Mouse (Mus musculus): ENCODE data around the gene Nova1.

Gene Nova1

DNA sequence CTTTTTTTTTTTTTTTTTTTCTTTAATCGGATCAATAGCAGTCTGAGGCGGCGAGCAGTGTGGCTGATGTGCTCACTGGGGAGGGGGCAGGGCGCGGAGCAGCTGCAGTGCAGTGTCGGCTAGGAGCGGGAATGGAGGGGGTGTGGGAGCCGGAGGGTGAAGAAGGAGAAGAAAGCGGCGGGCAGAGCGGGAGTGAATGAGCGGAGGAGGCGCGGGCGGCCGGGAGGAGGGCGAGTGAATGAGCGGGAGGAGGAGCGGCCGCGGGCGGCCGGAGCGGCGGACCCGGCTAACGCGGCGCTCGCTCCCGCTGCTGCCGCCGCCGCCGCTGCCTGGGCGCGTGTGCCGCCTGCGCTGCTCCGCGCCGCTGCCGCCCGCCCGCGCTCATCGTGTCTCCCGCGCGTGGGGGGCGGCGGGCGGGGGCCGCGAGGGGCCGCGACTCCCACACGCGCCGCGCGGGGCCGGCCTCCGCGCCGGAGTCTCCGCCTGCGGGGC, at the start of gene Nova1:
Nova1 (minus strand) TSS at position 74 of the 492 bp plus-strand sequence.
- peak; percentile 91 for DNase-seq

DNA sequence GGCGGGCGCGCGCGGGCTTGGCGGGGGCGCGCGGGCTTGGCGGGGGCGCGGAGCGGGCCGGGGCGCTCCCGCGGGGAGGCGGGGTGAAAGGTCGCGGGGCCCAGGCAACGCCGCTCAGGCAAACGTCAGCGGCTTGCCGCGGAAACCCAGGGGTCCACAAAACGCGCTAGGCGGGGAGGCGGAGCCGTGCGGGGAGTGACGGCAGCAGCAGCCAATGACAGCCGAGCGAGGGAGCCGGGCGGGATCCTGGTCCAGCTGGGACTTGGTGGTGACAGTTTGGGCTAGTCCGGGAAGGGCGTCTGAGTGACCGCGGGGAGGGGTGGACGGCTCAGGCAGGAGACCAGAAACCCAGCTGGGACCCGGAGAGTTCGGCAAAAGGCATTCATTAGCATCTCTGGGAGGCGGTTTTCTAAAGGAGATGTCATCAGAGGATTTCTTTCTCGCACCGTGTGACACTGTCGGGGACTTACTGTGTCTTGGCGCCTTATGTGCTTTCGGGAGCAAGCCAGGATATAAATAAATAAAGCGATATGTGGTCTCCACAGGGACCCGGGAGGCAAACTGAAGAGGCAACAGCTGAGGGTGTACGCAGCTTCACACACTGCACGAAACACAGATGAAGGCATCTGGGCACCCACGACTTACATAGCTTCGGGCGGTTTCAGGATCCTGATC, 756 bp upstream of the Nova1 start:
- DNase-seq = peak; percentile 98

DNA sequence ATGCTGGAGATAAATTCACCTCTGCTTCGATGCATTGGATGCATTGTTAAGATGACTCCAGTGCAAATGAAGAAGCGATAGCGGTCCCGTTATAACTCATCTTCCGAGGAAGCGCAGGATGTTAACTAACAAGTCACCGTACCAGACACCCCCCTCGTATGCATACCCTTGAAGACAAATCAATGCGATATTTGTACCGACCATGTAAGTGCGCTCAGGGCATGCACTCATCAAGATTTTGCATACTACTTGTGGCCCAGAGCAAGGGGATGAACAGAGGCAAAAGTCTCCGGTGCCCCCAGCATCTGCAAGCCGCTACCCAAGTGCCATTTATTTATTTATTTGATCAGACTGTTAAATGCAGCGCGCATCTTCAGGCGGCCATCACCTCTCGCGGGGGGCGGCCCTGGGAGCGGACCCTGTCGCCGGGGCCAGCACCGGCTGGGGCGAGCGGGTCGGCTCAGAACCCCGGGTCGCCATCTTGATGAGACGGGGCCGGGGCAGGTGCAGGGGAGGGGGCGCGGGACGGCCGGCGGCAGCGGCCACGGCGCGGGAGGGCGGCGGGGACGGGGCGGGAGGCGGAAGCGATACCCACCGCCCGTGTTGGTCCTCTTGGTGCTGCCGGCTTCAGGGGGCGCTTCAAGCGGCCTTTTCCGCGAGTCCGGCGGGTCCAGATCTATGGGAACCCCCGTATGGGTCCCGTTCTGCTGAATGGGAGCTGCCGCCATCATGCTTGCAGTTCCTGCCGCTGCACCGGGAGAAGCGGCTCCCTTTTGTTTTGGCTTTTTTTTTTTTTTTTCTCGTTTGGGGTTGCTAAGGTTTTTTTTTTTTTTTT, 491 bp downstream of the Nova1 start:
- peak; percentile 75 for DNase-seq

DNA sequence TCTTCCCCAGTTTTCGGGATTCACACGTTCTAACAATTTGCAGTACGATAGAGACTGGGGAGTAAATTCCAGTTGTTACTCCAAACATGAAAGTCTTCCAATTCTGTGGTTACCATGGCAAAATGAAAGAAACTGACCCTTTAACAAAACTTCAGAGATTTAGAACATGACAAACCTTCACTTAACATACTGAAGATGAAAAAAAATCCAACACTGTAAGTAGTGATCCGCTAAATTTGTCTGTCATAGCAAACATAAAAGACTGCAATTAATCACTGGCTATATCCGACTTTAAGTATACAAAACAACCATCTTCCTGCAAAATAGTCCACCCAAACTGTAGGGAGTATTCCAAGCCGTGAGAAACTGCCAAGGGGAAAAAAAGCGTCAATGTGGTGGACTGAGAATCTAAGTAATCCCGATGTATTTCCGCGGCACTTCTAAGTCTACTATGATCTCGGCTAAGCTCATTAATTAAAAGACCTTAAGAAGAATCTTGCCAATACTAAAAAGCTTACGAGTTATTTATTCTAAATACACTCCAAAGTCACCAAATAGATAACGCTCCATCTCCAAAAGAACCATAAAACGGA, 1.4 kb downstream of the Nova1 start:
- no peak for DNase-seq

DNA sequence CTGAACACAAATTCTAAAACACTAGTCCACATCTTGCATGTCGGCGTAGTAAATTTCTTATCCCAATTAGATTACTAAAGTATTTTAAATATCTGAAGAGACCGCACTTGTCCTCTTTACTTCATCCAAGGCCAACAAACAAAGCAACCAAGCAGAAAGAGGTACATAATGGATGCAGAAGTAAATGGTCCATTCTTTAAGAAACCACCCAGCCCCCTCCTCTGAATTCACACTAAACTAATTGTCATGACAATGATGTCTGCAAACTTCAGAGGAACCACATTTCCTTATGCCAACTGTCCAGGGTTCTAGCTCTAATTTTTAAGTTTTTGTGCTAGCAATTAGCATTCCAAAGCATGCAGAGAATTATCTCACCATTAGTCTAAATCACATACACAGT, 2.4 kb downstream of the Nova1 start:
- DNase-seq = no peak

DNA sequence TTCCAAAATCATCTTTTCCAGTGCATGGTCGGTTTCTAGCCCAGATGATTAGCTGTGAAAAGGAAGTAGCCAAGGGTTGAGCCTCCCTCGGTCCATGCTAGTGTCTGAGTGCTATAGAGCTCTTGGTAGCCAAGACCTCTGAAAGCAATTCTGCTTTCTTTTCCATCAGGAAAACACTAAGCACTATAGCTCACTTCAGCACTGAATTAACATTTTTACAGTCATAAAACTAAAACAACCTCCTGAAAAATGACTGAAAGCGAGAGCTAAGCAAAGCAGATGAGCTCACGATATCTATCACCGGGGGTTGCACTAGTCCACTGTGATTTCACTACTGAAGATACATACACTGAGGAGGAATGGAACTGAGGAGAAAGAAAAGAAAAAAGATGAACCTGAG, 3.0 kb downstream of the Nova1 start:
- no peak for DNase-seq

DNA sequence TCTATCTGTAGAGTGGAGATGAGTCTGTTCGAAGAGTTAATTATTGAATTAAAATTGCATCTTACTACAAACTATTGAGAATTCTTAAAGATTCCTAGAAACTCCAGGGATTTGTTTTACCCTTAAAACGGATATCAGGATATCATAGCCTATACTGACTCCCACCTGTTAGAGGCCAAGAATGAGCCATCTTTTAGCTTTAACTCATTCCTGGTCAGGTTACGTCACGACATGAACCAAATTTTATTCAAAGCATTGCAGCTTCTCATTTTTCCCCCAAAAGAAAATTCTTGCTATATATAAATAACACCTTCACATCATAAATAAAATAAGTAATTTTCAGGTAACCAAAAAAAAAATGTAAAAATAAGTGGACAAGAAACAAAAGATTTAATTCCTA, 3.9 kb downstream of the Nova1 start:
- no peak for DNase-seq

DNA sequence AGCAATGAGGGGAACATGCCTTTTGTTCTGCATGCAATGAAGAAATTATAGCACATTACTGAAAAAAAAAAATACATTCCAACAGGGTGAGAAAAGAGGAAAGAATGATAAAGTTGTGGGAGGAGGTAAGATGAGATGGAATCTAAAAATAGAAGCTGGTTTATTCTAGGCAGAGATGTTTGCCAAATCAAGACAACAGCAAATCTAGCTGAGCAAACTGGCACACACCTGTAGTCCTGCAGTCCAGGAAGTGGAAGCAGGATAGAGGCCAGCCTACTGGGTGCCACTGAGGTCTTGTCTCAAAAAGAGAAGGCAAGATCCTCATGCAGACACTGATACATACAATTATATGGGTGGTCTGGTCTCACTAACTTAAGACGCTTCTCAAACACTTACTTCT, 17.4 kb downstream of the Nova1 start:
- peak; percentile 37 for DNase-seq

DNA sequence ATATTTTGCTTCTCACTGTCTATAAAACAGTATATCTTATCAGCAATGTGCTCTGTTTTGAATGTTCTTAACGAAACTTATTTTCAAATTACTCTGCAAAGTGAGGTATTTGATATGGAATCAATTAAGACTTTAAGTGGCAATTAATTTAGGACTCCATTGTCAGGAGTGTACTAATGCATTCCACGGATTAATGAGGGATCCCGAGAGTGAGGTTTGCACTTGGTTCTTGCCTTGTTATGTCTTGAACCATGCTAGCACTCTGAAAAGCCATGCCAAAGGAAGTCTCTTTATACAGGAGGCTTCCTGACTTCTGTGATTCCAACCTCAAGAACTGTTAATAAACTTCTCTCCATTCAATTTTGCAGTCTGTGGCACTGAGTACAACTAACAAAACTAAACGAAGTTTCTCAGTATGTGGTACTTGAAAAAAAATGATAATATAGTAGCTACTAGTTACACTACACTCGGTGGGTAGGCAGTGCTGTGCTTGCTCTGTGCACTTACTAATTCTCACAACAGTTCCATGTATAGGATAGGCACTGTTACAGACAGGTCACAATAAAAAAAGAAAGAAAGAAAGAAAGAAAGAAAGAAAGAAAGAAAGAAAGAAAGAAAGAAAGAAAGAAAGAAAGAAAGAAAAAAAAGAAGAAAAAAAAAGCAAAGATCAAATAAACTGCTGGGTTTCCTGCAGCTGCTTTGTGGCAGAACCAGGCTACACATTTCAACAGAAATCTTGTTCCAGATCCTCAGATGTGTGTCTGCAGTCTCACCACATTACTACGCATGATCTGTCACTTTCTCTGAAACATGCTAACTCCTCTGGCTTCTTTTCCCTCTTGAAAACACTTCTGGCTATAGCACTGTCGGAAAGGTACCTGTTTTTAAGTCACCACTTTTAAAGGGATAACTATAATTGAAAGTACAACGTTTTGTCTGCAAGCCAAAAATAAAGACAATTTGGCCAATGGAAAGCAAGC, 36.1 kb downstream of the Nova1 start:
- no peak for DNase-seq

DNA sequence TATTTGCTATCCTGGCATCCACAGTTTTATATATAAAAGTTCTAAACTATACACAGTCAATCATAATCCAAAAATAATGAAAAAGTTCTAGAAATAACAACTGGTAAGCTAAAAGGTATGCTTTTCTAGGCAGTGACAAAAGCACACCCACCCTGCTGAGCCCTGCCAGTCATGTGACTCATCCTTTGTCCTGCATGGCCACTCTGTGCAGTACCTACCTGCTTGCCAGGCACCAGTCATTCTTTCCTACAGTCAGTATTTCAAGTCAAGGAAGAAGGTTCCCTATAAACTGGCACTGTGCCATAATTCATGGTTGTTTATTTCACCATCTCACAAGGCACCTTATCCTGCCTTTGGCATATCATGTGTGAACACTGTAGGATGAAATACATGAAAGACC, 37.2 kb downstream of the Nova1 start:
- DNase-seq = no peak

DNA sequence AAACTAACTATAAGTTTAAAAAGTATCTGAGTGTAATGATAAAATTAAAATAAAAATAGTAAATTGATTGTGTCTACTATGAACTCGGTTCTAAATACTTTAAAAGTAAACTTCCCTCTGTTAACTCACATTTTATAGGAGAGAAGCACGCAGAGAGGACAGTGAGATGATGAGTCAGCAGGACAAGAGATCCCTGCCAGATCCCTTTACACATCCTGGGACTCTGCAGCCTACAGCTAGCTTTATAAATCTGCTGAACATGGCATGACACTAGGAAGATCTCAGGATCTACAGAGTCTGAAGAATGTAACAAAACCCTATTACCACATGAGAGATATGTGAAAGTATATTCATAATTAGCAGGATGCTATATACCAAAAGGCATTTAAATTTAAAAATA, 37.7 kb downstream of the Nova1 start:
- DNase-seq = no peak

DNA sequence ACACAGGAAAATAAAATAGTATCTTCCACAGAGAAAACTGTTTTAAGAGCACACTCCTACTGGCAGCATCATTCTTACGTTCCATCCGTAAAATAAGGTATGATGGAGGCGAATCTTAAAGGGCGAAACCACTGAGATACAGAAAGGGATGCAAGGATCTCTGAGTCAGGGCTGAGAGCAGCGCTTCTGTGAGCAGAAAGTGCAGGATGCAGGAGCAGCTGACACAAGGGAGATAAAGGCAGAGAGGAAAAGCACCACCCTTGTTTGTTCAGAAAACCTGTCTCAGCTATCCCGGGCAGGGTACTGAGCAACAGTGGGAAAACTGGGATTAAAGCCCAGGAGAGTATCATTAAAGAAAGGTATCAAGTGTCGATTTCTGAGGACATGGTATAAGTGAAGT, 59.3 kb downstream of the Nova1 start:
- DNase-seq = no peak

DNA sequence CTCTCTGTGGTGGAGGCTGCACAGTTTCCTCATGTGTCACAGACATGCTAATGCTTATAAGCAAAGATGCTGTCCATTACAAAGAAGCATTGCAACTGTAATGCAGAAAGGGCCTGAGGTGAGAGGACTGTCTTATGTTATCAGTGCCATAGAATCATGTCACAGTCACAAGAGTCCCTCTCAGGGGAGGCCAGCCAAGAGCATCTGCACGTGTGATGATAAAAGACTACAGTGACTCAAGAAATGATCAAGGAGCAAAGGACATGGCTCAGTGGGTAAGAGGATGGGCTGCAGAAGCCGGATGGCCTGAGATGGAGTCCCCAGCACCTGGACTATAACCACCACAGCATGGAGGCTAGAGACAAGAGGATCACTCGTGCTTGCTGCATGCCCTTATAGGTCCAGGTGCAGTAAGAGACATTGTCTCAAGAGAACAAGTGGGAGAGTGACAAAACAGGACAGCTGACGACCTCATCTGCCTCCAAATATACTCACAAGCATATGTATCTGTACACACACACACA, 64.3 kb downstream of the Nova1 start:
- no peak for DNase-seq

DNA sequence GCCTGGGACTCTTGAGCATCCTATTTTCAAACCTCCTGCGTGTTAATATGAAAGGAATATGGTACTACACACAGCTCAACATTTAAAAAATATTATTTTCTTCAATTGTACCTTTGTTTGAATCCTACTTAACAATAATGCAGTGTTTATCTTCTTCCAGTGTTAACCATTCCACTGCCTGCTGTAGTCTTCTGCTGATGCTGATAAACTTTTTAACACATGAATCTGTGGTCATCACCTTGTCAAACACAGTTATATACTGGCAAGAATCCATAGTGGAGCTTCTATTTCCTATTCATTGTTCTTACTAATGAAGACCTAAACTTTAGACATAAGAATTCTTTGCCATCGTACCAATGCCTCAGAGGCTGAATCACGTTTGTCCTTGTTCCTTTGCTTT, 65.6 kb downstream of the Nova1 start:
- DNase-seq = no peak

DNA sequence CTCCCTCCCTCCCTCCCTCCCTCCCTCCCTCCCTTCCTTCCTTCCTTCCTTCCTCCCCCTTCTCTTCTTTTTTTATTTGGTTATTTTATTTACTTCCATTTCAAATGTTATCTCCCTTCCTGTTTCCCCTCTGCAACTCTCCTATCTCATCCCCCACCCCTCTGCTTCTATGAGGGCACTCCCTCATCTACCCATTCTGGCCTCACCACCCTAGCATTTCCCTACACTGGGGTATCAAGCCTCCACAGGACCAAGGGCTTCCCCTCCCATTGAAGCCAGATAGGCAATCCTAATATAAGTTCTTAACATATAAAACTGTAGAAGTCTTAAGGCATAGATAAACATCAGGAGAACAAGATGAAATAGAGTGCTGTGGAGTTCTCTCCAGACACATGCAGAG, 85.5 kb downstream of the Nova1 start:
- DNase-seq = no peak

DNA sequence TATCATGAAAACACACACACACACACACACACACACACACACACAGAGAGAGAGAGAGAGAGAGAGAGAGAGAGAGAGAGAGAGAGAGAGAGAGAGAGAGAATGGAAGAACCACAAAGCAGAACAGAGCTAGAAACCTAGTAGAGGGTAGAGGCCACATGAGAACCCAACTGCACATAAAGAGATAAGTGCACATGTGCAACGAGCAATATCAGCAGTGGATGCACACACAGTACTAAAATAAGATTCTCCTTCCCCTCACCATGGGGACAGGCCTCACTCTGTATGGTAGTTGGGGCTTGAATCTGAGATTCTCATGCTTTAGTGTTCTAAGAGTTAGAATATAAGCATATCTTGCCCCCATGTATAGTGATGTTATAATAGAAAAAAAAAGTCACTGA, 86.8 kb downstream of the Nova1 start:
- no peak for DNase-seq

DNA sequence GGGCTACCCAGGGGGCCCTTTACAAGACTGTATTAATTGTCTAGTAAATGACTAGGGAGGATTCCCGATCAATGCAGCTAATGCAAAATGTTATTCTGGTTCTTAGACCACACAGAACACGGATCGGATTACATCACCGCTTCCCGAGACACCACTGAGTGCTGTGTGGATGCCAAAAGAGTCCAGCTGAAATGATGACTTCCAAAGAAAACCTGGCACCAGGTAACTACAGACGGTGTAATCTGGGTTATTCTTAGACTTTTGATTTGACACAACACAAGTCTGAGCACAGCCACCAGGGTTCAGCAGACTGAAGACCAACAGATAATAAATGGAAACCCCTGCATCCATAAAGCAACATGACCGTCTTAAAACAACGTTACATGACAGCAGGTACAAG, 96.8 kb downstream of the Nova1 start:
- peak; percentile 85 for DNase-seq

DNA sequence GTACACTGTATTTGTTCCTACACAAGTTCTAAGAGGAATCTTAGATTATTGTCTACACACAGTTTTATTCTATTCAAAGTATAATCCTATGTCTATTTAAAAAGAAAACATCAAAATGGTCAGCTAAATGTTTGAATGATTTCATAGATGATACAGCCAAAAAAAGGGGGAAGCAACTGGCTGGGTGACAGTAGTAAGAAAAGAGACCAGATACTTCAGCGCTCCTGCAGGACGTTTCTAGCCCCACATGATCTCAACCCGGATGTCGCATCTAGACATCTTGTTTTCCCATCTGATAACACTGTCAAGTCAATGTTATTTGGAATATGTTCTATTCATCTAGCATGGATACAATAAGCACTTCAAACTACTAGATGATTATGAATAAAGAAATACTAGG, 99.7 kb downstream of the Nova1 start:
- no peak for DNase-seq

DNA sequence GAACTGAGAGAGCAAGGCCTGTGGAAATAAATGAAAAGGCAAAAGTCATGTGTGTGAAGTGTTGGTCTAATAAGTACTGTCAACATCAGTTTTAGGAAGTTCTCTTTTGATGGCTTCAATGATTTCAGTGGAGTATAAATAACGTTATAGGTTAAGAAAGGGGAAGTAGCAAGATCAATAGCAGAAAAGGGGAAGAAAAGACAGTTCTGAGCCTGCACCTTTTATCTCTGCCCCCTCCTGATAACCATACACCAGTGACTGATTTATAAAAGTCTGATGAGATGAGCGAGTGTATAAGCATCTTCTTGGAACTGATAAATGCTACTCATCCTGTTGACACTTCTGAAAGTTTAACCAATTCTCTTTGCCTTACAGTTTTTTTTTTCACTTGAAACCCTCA, 108.6 kb downstream of the Nova1 start:
- DNase-seq = no peak

DNA sequence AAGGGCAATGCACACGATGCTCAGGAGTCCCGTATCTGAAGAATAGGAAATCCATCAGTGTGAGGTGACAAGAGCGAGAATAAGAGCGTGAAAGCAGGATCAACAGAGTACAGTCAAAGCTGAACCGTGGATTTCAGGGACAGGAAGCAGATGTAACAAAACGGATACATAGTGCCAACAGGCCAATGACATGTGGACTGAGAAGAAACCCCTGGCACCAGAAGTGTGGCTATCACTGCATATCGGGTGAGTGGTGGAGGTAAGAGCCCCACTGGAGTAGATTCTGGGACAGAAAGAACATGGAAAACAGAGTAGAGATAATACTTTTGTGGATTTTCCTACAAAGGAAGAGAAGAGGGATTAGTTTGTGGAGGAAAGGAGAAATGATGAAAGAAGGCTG, 109.3 kb downstream of the Nova1 start:
- no peak for DNase-seq

DNA sequence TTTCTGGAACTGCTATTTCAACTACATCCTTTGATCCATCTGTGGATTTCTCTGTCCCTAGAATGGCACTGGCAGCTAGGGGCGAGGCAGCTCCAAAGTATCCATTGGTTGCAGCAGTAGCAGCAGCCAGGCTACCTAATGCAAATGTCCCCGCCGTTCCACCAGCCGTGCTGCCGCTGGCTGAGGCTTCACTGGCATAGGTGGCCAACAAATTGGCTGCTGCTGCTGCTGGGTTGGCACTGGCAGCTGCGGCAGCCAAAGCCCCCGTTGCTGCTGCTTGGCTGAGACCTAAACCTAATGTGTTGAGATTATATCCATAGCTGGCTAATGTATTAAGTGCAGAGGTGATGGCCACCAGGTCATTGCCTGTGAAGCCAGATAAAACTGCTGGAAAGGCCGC, 118.5 kb downstream of the Nova1 start:
- no peak for DNase-seq

DNA sequence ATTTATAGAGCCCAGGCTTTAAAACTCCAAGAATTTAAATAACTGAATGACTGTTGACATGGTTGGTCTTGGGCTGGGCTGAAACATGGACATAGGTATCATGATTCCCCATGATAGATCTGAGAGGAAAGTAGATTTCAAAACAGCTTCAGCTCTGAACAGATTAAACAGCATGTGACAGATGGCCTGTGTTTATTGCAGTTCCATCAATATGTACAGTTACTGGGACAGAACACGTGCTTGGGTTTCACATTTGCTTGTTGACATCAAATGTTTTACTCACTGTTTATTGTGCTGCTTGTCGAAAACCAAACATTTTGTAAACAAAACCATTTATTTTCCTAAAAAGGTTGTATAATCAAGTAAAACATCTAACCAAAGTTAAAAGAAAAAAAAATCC, 142.4 kb downstream of the Nova1 start:
- DNase-seq = no peak

DNA sequence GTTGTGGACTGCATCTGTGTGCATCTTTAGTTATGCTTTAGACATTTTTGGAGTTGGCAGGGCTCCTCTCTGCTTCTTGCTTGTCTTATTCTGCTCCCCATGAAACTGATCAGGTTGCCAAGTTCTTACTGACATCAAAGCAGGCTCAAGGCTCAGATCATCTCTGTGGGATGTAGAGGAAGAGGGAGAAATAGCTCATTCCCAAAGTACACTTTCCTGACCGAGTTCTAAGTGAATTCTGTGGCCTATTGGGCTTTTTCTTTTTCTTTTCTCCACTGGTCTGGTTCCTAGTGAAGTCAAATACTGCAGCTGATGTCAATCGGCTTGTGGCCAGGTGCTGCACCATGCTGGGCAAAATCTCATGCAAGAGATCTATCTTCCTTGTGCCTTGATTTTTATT, 152.0 kb downstream of the Nova1 start:
- peak; percentile 62 for DNase-seq

All from cerebellum, adult 9-11 months (tissue).